In the genomic region with DNA sequence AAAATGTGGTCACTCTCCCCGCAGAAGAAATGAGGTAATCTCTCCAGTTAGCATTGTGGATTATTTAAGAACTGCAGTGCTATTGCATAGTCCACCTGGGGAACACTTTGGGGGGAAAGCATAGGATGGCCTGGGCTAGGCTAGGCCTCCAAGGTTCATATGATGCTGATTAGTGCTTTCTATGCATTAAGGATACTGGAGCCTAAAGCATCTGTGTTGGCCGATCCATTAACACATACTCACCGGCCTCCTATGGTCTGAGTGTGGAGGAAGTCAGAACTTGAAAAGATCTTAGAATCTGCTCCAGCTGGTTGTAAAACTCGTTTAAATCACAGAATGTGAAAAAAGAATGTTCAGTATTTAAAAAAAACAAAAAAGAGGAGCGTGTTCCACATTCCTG, we compare ENCODE assay signal across 26 mouse cellular contexts.
A peak's percentile ranks its signal among the peaks of the same experiment; 100 is the strongest.
DNase-seq lines count a peak whose midpoint lies in the region; ATAC-seq and TF ChIP-seq lines count a peak whose summit lies in the region.
"Had no signal": no experiment of that assay in that cellular context is flagged by ENCODE, and none has a peak within 500 bp of the region (broad histone marks: within the 10 kb centered on the region; RNA-seq: fewer than 3 reads in every experiment).

No protein-coding gene starts in this region.

- no peak for ATAC-seq in kidney, embryonic 15.5 days (replicated peaks; ENCODE audit: low FRiP score)
- peak; percentile 68; the same call in 1 of the 2 replicates for ATAC-seq in limb, embryonic 13.5 days (ENCODE audit: low FRiP score, low read depth)
- ATAC-seq in hindbrain, embryonic 16.5 days, result no peak
- ATAC-seq: forebrain, embryonic 15.5 days; Patski had no signal

- H3K36me3 ChIP-seq in kidney, embryonic 15.5 days, result no peaks in the 10 kb centered on the region
- no peaks in the 10 kb centered on the region for H3K36me3 ChIP-seq in limb, embryonic 10.5 days
- no peaks in the 10 kb centered on the region for H3K36me3 ChIP-seq in limb, embryonic 13.5 days
- H3K36me3 ChIP-seq in hindbrain, embryonic 16.5 days (ENCODE audit: control insufficient read depth, insufficient read depth, low read length), result no peaks in the 10 kb centered on the region
- H3K36me3 ChIP-seq: embryonic facial prominence, embryonic 10.5 days; embryonic facial prominence, embryonic 13.5 days; forebrain, embryonic 10.5 days; forebrain, embryonic 15.5 days; G1E; hindbrain, embryonic 12.5 days; hindbrain, embryonic 15.5 days had no signal

- H3K27ac ChIP-seq in kidney, embryonic 15.5 days, result peak overlapping the region; percentile 41; the same call in 1 of the 2 replicates
- H3K27ac ChIP-seq in embryonic fibroblast, embryonic 13.5 days (ENCODE audit: insufficient read depth, low read length), result peak overlapping the region; percentile 85
- H3K27ac ChIP-seq in limb, embryonic 10.5 days, result 0 out of 2 replicates have a peak overlapping the region, but pooled peaks have one; percentile 30
- no peak overlapping the region for H3K27ac ChIP-seq in limb, embryonic 13.5 days
- no peak overlapping the region for H3K27ac ChIP-seq in hindbrain, embryonic 16.5 days (ENCODE audit: low read depth, low read length)
- H3K27ac ChIP-seq: embryonic facial prominence, embryonic 10.5 days; forebrain, embryonic 10.5 days; forebrain, embryonic 15.5 days; gastrocnemius, adult 2 months; hindbrain, embryonic 12.5 days; hindbrain, embryonic 15.5 days had no signal

- 65% methylated on average over 5 of the region's 5 CpGs for WGBS in kidney, embryonic 15.5 days
- 49% methylated on average over 5 of the region's 5 CpGs for WGBS in limb, embryonic 10.5 days
- 24% methylated on average over 5 of the region's 5 CpGs for WGBS in limb, embryonic 13.5 days
- WGBS in hindbrain, embryonic 16.5 days, result 74% methylated on average over 5 of the region's 5 CpGs
- WGBS in lung, adult 2 months, result 73% methylated on average over 5 of the region's 5 CpGs

- H3K4me3 ChIP-seq in kidney, embryonic 15.5 days (replicated peaks), result no peak overlapping the region
- no peak overlapping the region for H3K4me3 ChIP-seq in embryonic fibroblast, embryonic 13.5 days (ENCODE audit: insufficient read depth, low read length)
- no peak overlapping the region for H3K4me3 ChIP-seq in limb, embryonic 10.5 days
- H3K4me3 ChIP-seq in limb, embryonic 13.5 days, result no peak overlapping the region
- H3K4me3 ChIP-seq in hindbrain, embryonic 16.5 days (ENCODE audit: low read length), result no peak overlapping the region
- H3K4me3 ChIP-seq in lung, adult 2 months (replicated peaks; ENCODE audit: extremely low read depth, low read depth, low read length), result no peak overlapping the region
- H3K4me3 ChIP-seq: embryonic facial prominence, embryonic 10.5 days; embryonic facial prominence, embryonic 13.5 days; forebrain, embryonic 10.5 days; forebrain, embryonic 15.5 days; gastrocnemius, adult 2 months; hindbrain, embryonic 12.5 days; hindbrain, embryonic 15.5 days had no signal

- H3K9me3 ChIP-seq in kidney, embryonic 15.5 days (replicated peaks), result no peaks in the 10 kb centered on the region
- no peaks in the 10 kb centered on the region for H3K9me3 ChIP-seq in limb, embryonic 10.5 days (replicated peaks)
- no peaks in the 10 kb centered on the region for H3K9me3 ChIP-seq in limb, embryonic 13.5 days
- no peaks in the 10 kb centered on the region for H3K9me3 ChIP-seq in hindbrain, embryonic 16.5 days (ENCODE audit: control insufficient read depth, low read length)
- H3K9me3 ChIP-seq: embryonic facial prominence, embryonic 10.5 days; embryonic facial prominence, embryonic 13.5 days; forebrain, embryonic 10.5 days; forebrain, embryonic 15.5 days; G1E; hindbrain, embryonic 12.5 days; hindbrain, embryonic 15.5 days had no signal

- H3K9ac ChIP-seq in kidney, embryonic 15.5 days, result no peak overlapping the region
- H3K9ac ChIP-seq in limb, embryonic 13.5 days, result no peak overlapping the region
- no peak overlapping the region for H3K9ac ChIP-seq in hindbrain, embryonic 16.5 days (ENCODE audit: low read depth, low read length)
- H3K9ac ChIP-seq: embryonic facial prominence, embryonic 13.5 days; forebrain, embryonic 15.5 days; hindbrain, embryonic 12.5 days; hindbrain, embryonic 15.5 days had no signal

- no peaks in the 10 kb centered on the region for H3K27me3 ChIP-seq in kidney, embryonic 15.5 days
- H3K27me3 ChIP-seq in limb, embryonic 10.5 days (ENCODE audit: low read depth, poor library complexity, severe bottlenecking), result peaks cover 3% of the 10 kb centered on the region; the same call in 1 of the 2 replicates
- H3K27me3 ChIP-seq in limb, embryonic 13.5 days, result peaks cover 12% of the 10 kb centered on the region; the same call in 1 of the 2 replicates
- H3K27me3 ChIP-seq in hindbrain, embryonic 16.5 days (replicated peaks; ENCODE audit: control insufficient read depth, insufficient read depth, low read length), result no peaks in the 10 kb centered on the region
- H3K27me3 ChIP-seq: CH12.LX; forebrain, embryonic 15.5 days; hindbrain, embryonic 12.5 days; Patski had no signal

- no peak; the same call in 1 of the 2 replicates for TF ChIP-seq POLR2A in embryonic fibroblast, embryonic 13.5 days (IDR thresholded peaks at IDR 0.05; ENCODE audit: low read depth, low read length)
- no peak for TF ChIP-seq POLR2A in lung, adult 2 months (IDR thresholded peaks at IDR 0.05; ENCODE audit: borderline replicate concordance, extremely low read depth, low read depth, low read length)

- H3K4me2 ChIP-seq in kidney, embryonic 15.5 days, result no peak overlapping the region
- H3K4me2 ChIP-seq in limb, embryonic 13.5 days (replicated peaks), result no peak overlapping the region
- H3K4me2 ChIP-seq in hindbrain, embryonic 16.5 days (ENCODE audit: low read length), result no peak overlapping the region
- H3K4me2 ChIP-seq: embryonic facial prominence, embryonic 13.5 days; forebrain, embryonic 15.5 days; heart, embryonic 11.5 days; hindbrain, embryonic 12.5 days; hindbrain, embryonic 15.5 days had no signal

- no peak for DNase-seq in kidney, postnatal 25 days
- no peak for DNase-seq in limb, embryonic 10.5 days (ENCODE audit: low spot score)
- no peak for DNase-seq in lung, adult 2 months
- DNase-seq: adrenal gland, postnatal 10 days; adrenal gland, postnatal 36 days; B cell, adult 2 months; cerebellum, adult 18-20 months; cerebellum, adult 9-10 months; cerebellum, postnatal 14 days; gastrocnemius, adult 2 months; gastrocnemius, postnatal 14 days; heart, adult 11 months had no signal

- TF ChIP-seq CTCF in embryonic fibroblast, embryonic 13.5 days (IDR thresholded peaks at IDR 0.05; ENCODE audit: borderline replicate concordance, insufficient read depth, low read length), result no peak
- no peak for TF ChIP-seq CTCF in lung, adult 2 months (IDR thresholded peaks at IDR 0.05; ENCODE audit: insufficient read depth, low read length)

- 0 out of 2 replicates have a peak, but pooled peaks cover 3% of the 10 kb centered on the region for H3K4me1 ChIP-seq in kidney, embryonic 15.5 days
- H3K4me1 ChIP-seq in embryonic fibroblast, embryonic 13.5 days (ENCODE audit: control insufficient read depth, insufficient read depth, low read length), result peaks cover 10% of the 10 kb centered on the region
- H3K4me1 ChIP-seq in limb, embryonic 10.5 days, result peaks cover 26% of the 10 kb centered on the region
- H3K4me1 ChIP-seq in limb, embryonic 13.5 days, result peaks cover 34% of the 10 kb centered on the region
- no peaks in the 10 kb centered on the region for H3K4me1 ChIP-seq in hindbrain, embryonic 16.5 days (ENCODE audit: control insufficient read depth, insufficient read depth, low read depth, low read length)
- no peaks in the 10 kb centered on the region for H3K4me1 ChIP-seq in lung, adult 2 months (ENCODE audit: control insufficient read depth, insufficient read depth, low read length)
- H3K4me1 ChIP-seq: forebrain, embryonic 15.5 days; hindbrain, embryonic 15.5 days had no signal

Comparison
In these comparisons a context has a peak if more than half of its experiments do, and no peak if none do; other contexts are left out.
1. H3K27ac ChIP-seq: peak in kidney, embryonic 15.5 days (single experiment), embryonic fibroblast, embryonic 13.5 days (single experiment) and limb, embryonic 10.5 days (single experiment); none in limb, embryonic 13.5 days (single experiment) and hindbrain, embryonic 16.5 days (single experiment).